Mouse (Mus musculus): Measurements from ENCODE around the gene Maoa.

GRCm38 (mm10) chrX:16706094-16706493 is 86.6 kb downstream of the Maoa start:
- no peak for TF ChIP-seq POLR2A (IDR thresholded peaks at IDR 0.05; ENCODE audit: low read depth, low read length)
- no peak for TF ChIP-seq CTCF (IDR thresholded peaks at IDR 0.05; ENCODE audit: extremely low read depth, insufficient read length, insufficient replicate concordance, low read depth, low read length)

Measured in small intestine, adult 2 months (tissue).